Mouse (Mus musculus): Measurements from ENCODE around the gene Cog7. TPM values are rescaled to one million over a fixed set of nuclear protein-coding genes. Genes with fewer than 3 reads are reported as not detected.

Cog7 gene
- polyA plus RNA-seq, 1 experiment from 2014 or later = 14.5 TPM

DNA sequence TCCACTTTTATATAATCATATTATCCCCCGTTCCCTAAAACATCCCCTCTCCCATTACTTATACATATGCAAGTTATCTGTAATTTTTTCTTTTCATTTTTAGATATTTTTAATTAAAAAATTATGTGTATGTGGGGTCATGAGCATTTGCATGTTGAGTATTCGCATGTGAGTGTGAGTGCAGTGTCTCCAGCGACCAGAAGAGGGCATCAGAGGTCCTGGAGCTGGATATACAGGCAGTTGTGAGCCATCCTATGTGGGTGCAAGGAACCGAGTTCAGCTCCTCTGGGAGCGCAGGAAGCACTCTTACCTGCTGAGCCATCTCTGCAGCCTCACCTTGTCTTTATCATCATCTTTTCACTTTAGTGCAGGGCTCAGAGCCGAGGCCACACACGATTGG is 146.1 kb downstream of the Cog7 start:
- H3K4me3 ChIP-seq (ENCODE audit: low read depth, low read length) = no peak overlapping the region
- H3K36me3 ChIP-seq (ENCODE audit: control insufficient read depth, insufficient read depth, low read length) = no peaks in the 10 kb centered on the region
- ATAC-seq (ENCODE audit: low FRiP score, low TSS enrichment) (no peak), DNase-seq (ENCODE audit: low spot score) (no peak)
- WGBS = 83% methylated on average over 7 of the region's 7 CpGs
- no peaks in the 10 kb centered on the region for H3K9me3 ChIP-seq (ENCODE audit: control insufficient read depth, low read length)
- H3K9ac ChIP-seq (ENCODE audit: low read length) = no peak overlapping the region
- no peak overlapping the region for H3K27ac ChIP-seq (replicated peaks)
- TF ChIP-seq EP300 (optimal IDR thresholded peaks at IDR 0.05) = no peak
- peak; percentile 43 for TF ChIP-seq CTCF (IDR thresholded peaks at IDR 0.05; ENCODE audit: low read depth)
- no peak overlapping the region for H3K4me2 ChIP-seq (replicated peaks; ENCODE audit: low read depth)
- H3K27me3 ChIP-seq (ENCODE audit: control insufficient read depth, insufficient read depth, low read length) = no peaks in the 10 kb centered on the region
- H3K4me1 ChIP-seq (replicated peaks; ENCODE audit: control insufficient read depth, insufficient read depth) = no peaks in the 10 kb centered on the region

Other genes starting within 250 kb of the Cog7 start
- 7.0 and 8.0 TPM in 2 replicates for gene Scnn1g, start 247.2 kb downstream of the Cog7 start, polyA plus RNA-seq (2015; fragmentation: Nextera tagmentation; extraction: Ambion mirVana)
- 10.1 and 10.8 TPM in 2 replicates for gene Scnn1b, start 116.7 kb downstream of the Cog7 start, polyA plus RNA-seq (2015; fragmentation: Nextera tagmentation; extraction: Ambion mirVana)
- gene Gga2, start 39.5 kb upstream of the Cog7 start, polyA plus RNA-seq (2015; fragmentation: Nextera tagmentation; extraction: Ambion mirVana) = 31.5 and 33.5 TPM in 2 replicates
- 22.8 and 23.7 TPM in 2 replicates for gene Ubfd1, start 85.5 kb upstream of the Cog7 start, polyA plus RNA-seq (2015; fragmentation: Nextera tagmentation; extraction: Ambion mirVana)
- gene Ears2, start 85.6 kb upstream of the Cog7 start, polyA plus RNA-seq (2015; fragmentation: Nextera tagmentation; extraction: Ambion mirVana) = 10.7 TPM in 2 replicates
- gene Ndufab1, start 120.2 kb upstream of the Cog7 start, polyA plus RNA-seq (2015; fragmentation: Nextera tagmentation; extraction: Ambion mirVana) = 582 and 605 TPM in 2 replicates
- gene Palb2, start 151.3 kb upstream of the Cog7 start, polyA plus RNA-seq (2015; fragmentation: Nextera tagmentation; extraction: Ambion mirVana) = 4.5 and 5.2 TPM in 2 replicates
- gene Dctn5, start 151.3 kb upstream of the Cog7 start, polyA plus RNA-seq (2015; fragmentation: Nextera tagmentation; extraction: Ambion mirVana) = 66.0 and 68.0 TPM in 2 replicates
- 20.5 and 26.9 TPM in 2 replicates for gene Plk1, start 177.7 kb upstream of the Cog7 start, polyA plus RNA-seq (2015; fragmentation: Nextera tagmentation; extraction: Ambion mirVana)
- 33.5 and 37.3 TPM in 2 replicates for gene Ern2, start 204.5 kb upstream of the Cog7 start, polyA plus RNA-seq (2015; fragmentation: Nextera tagmentation; extraction: Ambion mirVana)
- gene Chp2, start 237.8 kb upstream of the Cog7 start, polyA plus RNA-seq (2015; fragmentation: Nextera tagmentation; extraction: Ambion mirVana) = 1.1 and 1.7 TPM in 2 replicates

Measured in stomach, postnatal 0 days (tissue).